Mouse (Mus musculus): ENCODE measurements around the gene Ropn1l. TPM values are rescaled to one million over a fixed set of nuclear protein-coding genes. Genes with fewer than 3 reads are reported as not detected.
A peak's percentile ranks its signal among the peaks of the same experiment; 100 is the strongest.

Ropn1l gene
- polyA plus RNA-seq, 1 experiment from 2014 or later: 3.4 TPM

- no peak for DNase-seq (ENCODE audit: low spot score)
- Histone ChIP-seq H3K9me3 (replicated peaks) (no peaks in the 10 kb centered on the region), H3K27me3 (ENCODE audit: low read depth, poor library complexity, severe bottlenecking) (no peaks in the 10 kb centered on the region), H3K4me1 (peaks cover 21% of the 10 kb centered on the region), H3K4me3 (no peak overlapping the region), H3K36me3 (no peaks in the 10 kb centered on the region), H3K27ac (replicated peaks) (peak overlapping the region; percentile 23; the same call in 1 of the 2 replicates)
- WGBS: 61% methylated on average over 6 of the region's 6 CpGs
Observed at GRCm38 (mm10) chr15:31414179-31414898, 39.2 kb downstream of the Ropn1l start.

GRCm38 (mm10) chr15:31413662-31414061 is 39.9 kb downstream of the Ropn1l start:
- H3K36me3 ChIP-seq: no peaks in the 10 kb centered on the region
- peaks cover 21% of the 10 kb centered on the region for H3K4me1 ChIP-seq
- H3K4me3 ChIP-seq: no peak overlapping the region
- no peaks in the 10 kb centered on the region for H3K9me3 ChIP-seq (replicated peaks)
- 83% methylated on average over 6 of the region's 6 CpGs for WGBS
- no peak for DNase-seq (ENCODE audit: low spot score)
- no peak overlapping the region for H3K27ac ChIP-seq (replicated peaks)
- H3K27me3 ChIP-seq (ENCODE audit: low read depth, poor library complexity, severe bottlenecking): no peaks in the 10 kb centered on the region

- no peaks in the 10 kb centered on the region for H3K27me3 ChIP-seq (ENCODE audit: low read depth, poor library complexity, severe bottlenecking)
- H3K4me1 ChIP-seq: peaks cover 21% of the 10 kb centered on the region
- 55% methylated on average over 3 of the region's 3 CpGs for WGBS
- DNase-seq (ENCODE audit: low spot score): no peak
- H3K9me3 ChIP-seq (replicated peaks): no peaks in the 10 kb centered on the region
- H3K4me3 ChIP-seq: no peak overlapping the region
- no peak overlapping the region for H3K27ac ChIP-seq (replicated peaks)
- no peaks in the 10 kb centered on the region for H3K36me3 ChIP-seq
Observed at GRCm38 (mm10) chr15:31412933-31413332, 40.6 kb downstream of the Ropn1l start.

GRCm38 (mm10) chr15:31412436-31412835 is 41.1 kb downstream of the Ropn1l start:
- Histone ChIP-seq H3K4me3 (no peak overlapping the region), H3K27me3 (ENCODE audit: low read depth, poor library complexity, severe bottlenecking) (no peaks in the 10 kb centered on the region), H3K36me3 (no peaks in the 10 kb centered on the region), H3K9me3 (replicated peaks) (no peaks in the 10 kb centered on the region), H3K4me1 (peaks cover 21% of the 10 kb centered on the region), H3K27ac (replicated peaks) (no peak overlapping the region)
- DNase-seq (ENCODE audit: low spot score): no peak
- 84% methylated on average over 6 of the region's 6 CpGs for WGBS

GRCm38 (mm10) chr15:31407490-31407889 is 46.0 kb downstream of the Ropn1l start:
- Histone ChIP-seq H3K9me3 (replicated peaks) (no peaks in the 10 kb centered on the region), H3K4me1 (peaks cover 13% of the 10 kb centered on the region), H3K4me3 (no peak overlapping the region), H3K27ac (replicated peaks) (no peak overlapping the region), H3K27me3 (ENCODE audit: low read depth, poor library complexity, severe bottlenecking) (no peaks in the 10 kb centered on the region), H3K36me3 (no peaks in the 10 kb centered on the region)
- no peak for DNase-seq (ENCODE audit: low spot score)
- whole genome bisulfite sequencing: 91% methylated on average over 4 of the region's 4 CpGs

- Histone ChIP-seq H3K4me3 (no peak overlapping the region), H3K27ac (replicated peaks) (no peak overlapping the region), H3K27me3 (ENCODE audit: low read depth, poor library complexity, severe bottlenecking) (no peaks in the 10 kb centered on the region), H3K36me3 (no peaks in the 10 kb centered on the region), H3K9me3 (replicated peaks) (no peaks in the 10 kb centered on the region), H3K4me1 (peaks cover 18% of the 10 kb centered on the region)
- 84% methylated on average over 5 of the region's 5 CpGs for WGBS
- DNase-seq (ENCODE audit: low spot score): no peak
Observed at GRCm38 (mm10) chr15:31406881-31407280, 46.7 kb downstream of the Ropn1l start.

- 79% methylated on average over 8 of the region's 8 CpGs for WGBS
- Histone ChIP-seq H3K4me1 (peaks cover 18% of the 10 kb centered on the region), H3K4me3 (no peak overlapping the region), H3K27ac (replicated peaks) (no peak overlapping the region), H3K36me3 (no peaks in the 10 kb centered on the region), H3K27me3 (ENCODE audit: low read depth, poor library complexity, severe bottlenecking) (no peaks in the 10 kb centered on the region), H3K9me3 (replicated peaks) (no peaks in the 10 kb centered on the region)
- DNase-seq (ENCODE audit: low spot score): no peak
Observed at GRCm38 (mm10) chr15:31404346-31404745, 49.2 kb downstream of the Ropn1l start.

- peaks cover 18% of the 10 kb centered on the region for H3K4me1 ChIP-seq
- H3K4me3 ChIP-seq: no peak overlapping the region
- WGBS: 78% methylated on average over 12 of the region's 12 CpGs
- H3K27ac ChIP-seq (replicated peaks): peak overlapping the region; percentile 10; the same call in 1 of the 2 replicates
- H3K9me3 ChIP-seq (replicated peaks): no peaks in the 10 kb centered on the region
- no peak for DNase-seq (ENCODE audit: low spot score)
- H3K36me3 ChIP-seq: no peaks in the 10 kb centered on the region
- H3K27me3 ChIP-seq (ENCODE audit: low read depth, poor library complexity, severe bottlenecking): no peaks in the 10 kb centered on the region
Observed at GRCm38 (mm10) chr15:31402200-31402892, 51.2 kb downstream of the Ropn1l start.

GRCm38 (mm10) chr15:31400974-31401373 is 52.6 kb downstream of the Ropn1l start:
- Histone ChIP-seq H3K9me3 (replicated peaks) (no peaks in the 10 kb centered on the region), H3K27ac (replicated peaks) (no peak overlapping the region), H3K27me3 (ENCODE audit: low read depth, poor library complexity, severe bottlenecking) (no peaks in the 10 kb centered on the region), H3K4me3 (no peak overlapping the region), H3K36me3 (no peaks in the 10 kb centered on the region), H3K4me1 (peaks cover 18% of the 10 kb centered on the region)
- WGBS: 38% methylated on average over 3 of the region's 3 CpGs
- DNase-seq (ENCODE audit: low spot score): no peak

- 94% methylated on average over 13 of the region's 13 CpGs for WGBS
- no peak for DNase-seq (ENCODE audit: low spot score)
- Histone ChIP-seq H3K36me3 (no peaks in the 10 kb centered on the region), H3K27ac (replicated peaks) (no peak overlapping the region), H3K4me3 (no peak overlapping the region), H3K27me3 (ENCODE audit: low read depth, poor library complexity, severe bottlenecking) (no peaks in the 10 kb centered on the region), H3K9me3 (replicated peaks) (no peaks in the 10 kb centered on the region), H3K4me1 (peaks cover 18% of the 10 kb centered on the region)
Observed at GRCm38 (mm10) chr15:31398769-31399168, 54.8 kb downstream of the Ropn1l start.

GRCm38 (mm10) chr15:31397379-31397778 is 56.2 kb downstream of the Ropn1l start:
- H3K36me3 ChIP-seq: no peaks in the 10 kb centered on the region
- no peak overlapping the region for H3K27ac ChIP-seq (replicated peaks)
- 71% methylated on average over 3 of the region's 3 CpGs for WGBS
- peaks cover 8% of the 10 kb centered on the region; the same call in 1 of the 2 replicates for H3K4me1 ChIP-seq
- DNase-seq (ENCODE audit: low spot score): no peak
- no peaks in the 10 kb centered on the region for H3K27me3 ChIP-seq (ENCODE audit: low read depth, poor library complexity, severe bottlenecking)
- H3K9me3 ChIP-seq (replicated peaks): no peaks in the 10 kb centered on the region
- no peak overlapping the region for H3K4me3 ChIP-seq

- Histone ChIP-seq H3K4me1 (peaks cover 3% of the 10 kb centered on the region; the same call in 1 of the 2 replicates), H3K27ac (replicated peaks) (no peak overlapping the region), H3K4me3 (no peak overlapping the region), H3K27me3 (ENCODE audit: low read depth, poor library complexity, severe bottlenecking) (no peaks in the 10 kb centered on the region), H3K36me3 (no peaks in the 10 kb centered on the region), H3K9me3 (replicated peaks) (no peaks in the 10 kb centered on the region)
- 90% methylated on average over 5 of the region's 5 CpGs for WGBS
- no peak for DNase-seq (ENCODE audit: low spot score)
Observed at GRCm38 (mm10) chr15:31396755-31397154, 56.8 kb downstream of the Ropn1l start.

- no peak overlapping the region for H3K4me3 ChIP-seq
- H3K4me1 ChIP-seq: no peaks in the 10 kb centered on the region
- no peaks in the 10 kb centered on the region for H3K27me3 ChIP-seq (ENCODE audit: low read depth, poor library complexity, severe bottlenecking)
- H3K27ac ChIP-seq (replicated peaks): no peak overlapping the region
- WGBS: 93% methylated on average over 4 of the region's 4 CpGs
- H3K9me3 ChIP-seq (replicated peaks): no peaks in the 10 kb centered on the region
- DNase-seq (ENCODE audit: low spot score): no peak
- no peaks in the 10 kb centered on the region for H3K36me3 ChIP-seq
Observed at GRCm38 (mm10) chr15:31395986-31396385, 57.6 kb downstream of the Ropn1l start.

All from midbrain, embryonic 10.5 days (tissue).